21 mouse cellular contexts compared by ENCODE assay signal in genomic region chr14:122194630-122195029, GRCm38 (mm10). TPM values are rescaled to one million over a fixed set of nuclear protein-coding genes. Genes with fewer than 3 reads are reported as not detected.
DNase-seq lines count a peak whose midpoint lies in the region; ATAC-seq lines count a peak whose summit lies in the region.
"Had no signal": no experiment of that assay in that cellular context is flagged by ENCODE, and none has a peak within 500 bp of the region (broad histone marks: within the 10 kb centered on the region; RNA-seq: fewer than 3 reads in every experiment).

No protein-coding gene starts in this region.

- no peak overlapping the region for H3K4me3 ChIP-seq in intestine, embryonic 15.5 days (replicated peaks)
- no peak overlapping the region for H3K4me3 ChIP-seq in intestine, embryonic 16.5 days (ENCODE audit: low read length)
- no peak overlapping the region for H3K4me3 ChIP-seq in forebrain, embryonic 12.5 days (replicated peaks)
- H3K4me3 ChIP-seq: embryonic facial prominence, embryonic 13.5 days had no signal

- WGBS in intestine, embryonic 15.5 days = 96% methylated on average over 8 of the region's 8 CpGs
- WGBS in intestine, embryonic 16.5 days = 96% methylated on average over 8 of the region's 8 CpGs
- WGBS in forebrain, embryonic 12.5 days = 96% methylated on average over 8 of the region's 8 CpGs

- H3K9ac ChIP-seq in intestine, embryonic 15.5 days = no peak overlapping the region
- no peak overlapping the region for H3K9ac ChIP-seq in intestine, embryonic 16.5 days (ENCODE audit: low read depth, low read length)
- H3K9ac ChIP-seq in forebrain, embryonic 12.5 days = no peak overlapping the region
- H3K9ac ChIP-seq: embryonic facial prominence, embryonic 13.5 days had no signal

- peak; percentile 15 for DNase-seq in A20 (ENCODE audit: low read depth, low spot score)
- DNase-seq in induced T-regulatory cell, adult 2 months (ENCODE audit: low read depth) = peak; percentile 10
- DNase-seq: adrenal gland, adult 8-10 months; adrenal gland, postnatal 14 days; adrenal gland, postnatal 36 days; B cell, adult 2 months; cerebellum, adult 11-12 months; cerebellum, adult 2 months; cerebellum, adult 9-10 months; cerebellum, postnatal 10 days; cerebellum, postnatal 25 days had no signal

- H3K4me1 ChIP-seq in intestine, embryonic 15.5 days (replicated peaks) = no peaks in the 10 kb centered on the region
- H3K4me1 ChIP-seq in intestine, embryonic 16.5 days (ENCODE audit: control insufficient read depth, insufficient read depth, low read length) = no peaks in the 10 kb centered on the region
- H3K4me1 ChIP-seq in forebrain, embryonic 12.5 days = no peaks in the 10 kb centered on the region
- H3K4me1 ChIP-seq: embryonic facial prominence, embryonic 13.5 days had no signal

- no peaks in the 10 kb centered on the region for H3K9me3 ChIP-seq in intestine, embryonic 15.5 days
- H3K9me3 ChIP-seq in intestine, embryonic 16.5 days (ENCODE audit: control insufficient read depth, low read length) = no peaks in the 10 kb centered on the region
- H3K9me3 ChIP-seq in forebrain, embryonic 12.5 days = 0 out of 2 replicates have a peak, but pooled peaks cover 7% of the 10 kb centered on the region
- H3K9me3 ChIP-seq: embryonic facial prominence, embryonic 13.5 days had no signal

- H3K27me3 ChIP-seq in intestine, embryonic 15.5 days (replicated peaks) = no peaks in the 10 kb centered on the region
- H3K27me3 ChIP-seq in intestine, embryonic 16.5 days (replicated peaks; ENCODE audit: control insufficient read depth, insufficient read depth, low read length) = no peaks in the 10 kb centered on the region
- no peaks in the 10 kb centered on the region for H3K27me3 ChIP-seq in forebrain, embryonic 12.5 days
- H3K27me3 ChIP-seq: CH12.LX; embryonic facial prominence, embryonic 13.5 days; Patski had no signal

- 0 out of 2 replicates have a peak, but pooled peaks have one; percentile 15 for ATAC-seq in intestine, embryonic 15.5 days
- no peak for ATAC-seq in intestine, embryonic 16.5 days
- no peak for ATAC-seq in forebrain, embryonic 12.5 days (ENCODE audit: low FRiP score)
- ATAC-seq: activated CD4-positive, CD25-positive, alpha-beta regulatory T cell, adult 4 months; CD4-positive, CD25-positive, alpha-beta regulatory T cell, adult 4 months; forebrain, embryonic 14.5 days; forebrain, embryonic 16.5 days; Patski had no signal

- H3K27ac ChIP-seq in intestine, embryonic 15.5 days = no peak overlapping the region
- H3K27ac ChIP-seq in intestine, embryonic 16.5 days (ENCODE audit: low read length) = no peak overlapping the region
- no peak overlapping the region for H3K27ac ChIP-seq in forebrain, embryonic 12.5 days
- H3K27ac ChIP-seq: embryonic facial prominence, embryonic 13.5 days had no signal

- H3K4me2 ChIP-seq in intestine, embryonic 15.5 days (replicated peaks) = no peak overlapping the region
- no peak overlapping the region for H3K4me2 ChIP-seq in intestine, embryonic 16.5 days (ENCODE audit: low read depth, low read length)
- H3K4me2 ChIP-seq in forebrain, embryonic 12.5 days = no peak overlapping the region
- H3K4me2 ChIP-seq: embryonic facial prominence, embryonic 13.5 days had no signal

- H3K36me3 ChIP-seq in intestine, embryonic 15.5 days = no peaks in the 10 kb centered on the region
- no peaks in the 10 kb centered on the region for H3K36me3 ChIP-seq in intestine, embryonic 16.5 days (ENCODE audit: control insufficient read depth, insufficient read depth, low read length)
- no peaks in the 10 kb centered on the region for H3K36me3 ChIP-seq in forebrain, embryonic 12.5 days (replicated peaks)
- H3K36me3 ChIP-seq: embryonic facial prominence, embryonic 13.5 days had no signal

RNA-seq across cellular contexts. Expression of gene Clybl, which starts 13.1 kb away (rescaled TPM):
- 29.5 and 33.7 TPM in 2 replicates for polyA plus RNA-seq in intestine, embryonic 15.5 days (2015; fragmentation: Nextera tagmentation; extraction: Ambion mirVana)
- 38.7 and 41.0 TPM in 2 replicates for polyA plus RNA-seq in intestine, embryonic 16.5 days (2015; fragmentation: Nextera tagmentation; extraction: Ambion mirVana)
- polyA plus RNA-seq in forebrain, embryonic 12.5 days (2016; fragmentation: Nextera tagmentation; extraction: Ambion mirVana) = 22.8 and 24.7 TPM in 2 replicates
